Mouse (Mus musculus): Measurements from ENCODE around the gene Slain2. TPM values are rescaled to one million over a fixed set of nuclear protein-coding genes. Genes with fewer than 3 reads are reported as not detected.
"Not testable (repeated sequence)": the region's sequence is repeated elsewhere in the genome, so short reads cannot be mapped to it uniquely, and the experiment has no call there.

Slain2 gene
- polyA plus RNA-seq, 1 experiment from 2014 or later = 20.5 TPM

DNA sequence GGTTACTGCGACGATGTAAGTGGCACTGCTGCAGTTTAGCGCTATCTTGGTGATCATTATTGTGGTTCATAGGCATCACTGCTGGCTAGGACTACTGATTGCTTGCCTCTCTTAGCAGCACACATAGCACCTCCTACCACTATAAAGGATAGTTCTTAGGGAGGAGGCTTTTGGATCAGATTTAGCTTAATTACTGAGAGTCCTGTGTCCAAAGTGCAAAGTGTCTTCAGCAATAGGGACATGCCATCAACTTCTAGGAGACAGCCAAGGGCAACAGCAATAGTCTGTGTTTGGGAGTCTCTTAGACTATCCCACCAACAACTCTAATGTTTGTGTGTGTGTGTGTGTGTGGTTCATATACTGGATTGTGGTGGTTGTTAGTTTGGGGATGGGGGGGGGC lies 8.7 kb downstream of the Slain2 start:
- H3K4me3 ChIP-seq (ENCODE audit: low read depth, low read length) = no peak overlapping the region
- no peak for DNase-seq (ENCODE audit: low spot score)
- no peaks in the 10 kb centered on the region for H3K36me3 ChIP-seq (ENCODE audit: control insufficient read depth, insufficient read depth, low read length)
- 95% methylated on average over 3 of the region's 3 CpGs for WGBS
- no peak overlapping the region for H3K27ac ChIP-seq (ENCODE audit: low read depth, low read length)
- H3K27me3 ChIP-seq (replicated peaks; ENCODE audit: control insufficient read depth, insufficient read depth, low read length) = no peaks in the 10 kb centered on the region
- no peak for ATAC-seq
- H3K9me3 ChIP-seq (replicated peaks; ENCODE audit: control insufficient read depth, low read length) = no peaks in the 10 kb centered on the region
- no peak overlapping the region for H3K9ac ChIP-seq (ENCODE audit: low read length)
- H3K4me2 ChIP-seq (ENCODE audit: low read length) = no peak overlapping the region
- H3K4me1 ChIP-seq (ENCODE audit: control insufficient read depth, insufficient read depth, low read length) = no peaks in the 10 kb centered on the region

GRCm38 (mm10) chr5:72927074-72927473 lies 13.0 kb downstream of the Slain2 start:
- Histone ChIP-seq H3K27ac (ENCODE audit: low read depth, low read length) (no peak overlapping the region), H3K4me2 (ENCODE audit: low read length) (no peak overlapping the region), H3K4me1 (ENCODE audit: control insufficient read depth, insufficient read depth, low read length) (no peaks in the 10 kb centered on the region), H3K27me3 (replicated peaks; ENCODE audit: control insufficient read depth, insufficient read depth, low read length) (no peaks in the 10 kb centered on the region), H3K36me3 (ENCODE audit: control insufficient read depth, insufficient read depth, low read length) (no peaks in the 10 kb centered on the region), H3K9ac (ENCODE audit: low read length) (no peak overlapping the region), H3K9me3 (replicated peaks; ENCODE audit: control insufficient read depth, low read length) (no peaks in the 10 kb centered on the region), H3K4me3 (ENCODE audit: low read depth, low read length) (no peak overlapping the region)
- DNase-seq (ENCODE audit: low spot score) (no peak), ATAC-seq (no peak)

DNA sequence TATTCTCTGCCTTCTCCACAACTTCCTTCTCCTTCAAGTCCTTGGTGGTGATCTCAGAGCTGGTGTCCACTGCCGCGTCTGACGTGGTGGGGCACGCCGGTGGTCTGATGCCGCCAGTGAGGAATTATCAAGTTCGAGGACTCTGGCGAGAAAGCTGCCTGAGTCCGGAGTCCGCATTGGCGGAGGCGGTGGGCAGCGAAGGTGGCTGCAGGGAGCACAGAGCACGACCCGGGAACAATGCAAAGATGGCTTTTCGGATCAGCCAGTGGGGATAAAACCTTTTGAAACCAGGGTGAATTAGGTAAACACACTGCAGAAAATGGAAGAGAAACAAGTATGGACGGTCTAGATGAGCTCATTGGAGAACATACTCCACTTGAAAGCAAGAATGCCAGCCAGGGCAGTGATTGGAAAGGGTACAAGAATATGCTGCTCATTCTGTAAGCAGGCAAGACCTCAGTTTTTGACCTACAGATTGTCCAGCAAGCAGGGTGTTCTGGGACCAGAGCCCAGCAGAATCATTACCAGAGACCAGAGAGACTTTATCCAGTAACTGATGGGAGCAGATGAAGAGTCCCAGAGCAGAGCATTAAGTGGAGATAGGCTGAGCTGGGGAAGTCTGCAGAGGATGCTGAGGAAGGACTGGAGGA lies 19.0 kb downstream of the Slain2 start:
- Histone ChIP-seq H3K4me1 (ENCODE audit: control insufficient read depth, insufficient read depth, low read length) (no peaks in the 10 kb centered on the region), H3K9me3 (replicated peaks; ENCODE audit: control insufficient read depth, low read length) (no peaks in the 10 kb centered on the region), H3K27ac (ENCODE audit: low read depth, low read length) (no peak overlapping the region), H3K4me2 (ENCODE audit: low read length) (no peak overlapping the region), H3K9ac (ENCODE audit: low read length) (no peak overlapping the region), H3K27me3 (replicated peaks; ENCODE audit: control insufficient read depth, insufficient read depth, low read length) (no peaks in the 10 kb centered on the region), H3K36me3 (ENCODE audit: control insufficient read depth, insufficient read depth, low read length) (no peaks in the 10 kb centered on the region), H3K4me3 (ENCODE audit: low read depth, low read length) (no peak overlapping the region)
- ATAC-seq (no peak), DNase-seq (ENCODE audit: low spot score) (no peak)
- 94% methylated on average over 17 of the region's 17 CpGs for WGBS

- WGBS = 97% methylated on average over 3 of the region's 3 CpGs
- not testable (repeated sequence) for H3K9me3 ChIP-seq (replicated peaks; ENCODE audit: control insufficient read depth, low read length); H3K36me3 ChIP-seq (ENCODE audit: control insufficient read depth, insufficient read depth, low read length); DNase-seq (ENCODE audit: low spot score); H3K9ac ChIP-seq (ENCODE audit: low read length); ATAC-seq; H3K27me3 ChIP-seq (replicated peaks; ENCODE audit: control insufficient read depth, insufficient read depth, low read length); H3K27ac ChIP-seq (ENCODE audit: low read depth, low read length); H3K4me2 ChIP-seq (ENCODE audit: low read length); H3K4me1 ChIP-seq (ENCODE audit: control insufficient read depth, insufficient read depth, low read length); H3K4me3 ChIP-seq (ENCODE audit: low read depth, low read length)
Observed at GRCm38 (mm10) chr5:72938421-72938820, 24.3 kb downstream of the Slain2 start.

DNA sequence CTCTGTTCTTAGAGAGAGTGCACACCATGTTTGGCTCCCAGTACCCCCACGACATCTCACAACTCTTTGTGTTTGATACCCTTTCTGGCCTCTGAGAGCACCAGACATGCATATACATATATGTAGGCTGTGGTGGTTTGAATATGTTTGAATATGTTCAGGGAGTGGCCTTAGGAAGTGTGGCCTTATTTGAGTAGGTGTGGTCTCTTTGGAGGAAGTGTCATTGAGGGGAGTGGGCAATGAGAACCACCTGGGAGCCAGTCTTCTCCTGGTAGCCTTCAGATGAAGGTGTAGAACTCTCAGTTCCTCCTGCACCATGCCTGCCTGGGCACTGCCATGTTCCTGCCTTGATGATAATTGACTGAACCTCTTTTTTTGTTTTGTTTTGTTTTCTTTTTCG lies 25.2 kb downstream of the Slain2 start:
- 0 out of 2 replicates have a peak, but pooled peaks cover 3% of the 10 kb centered on the region for H3K36me3 ChIP-seq (ENCODE audit: control insufficient read depth, insufficient read depth, low read length)
- no peak for DNase-seq (ENCODE audit: low spot score)
- no peaks in the 10 kb centered on the region for H3K4me1 ChIP-seq (ENCODE audit: control insufficient read depth, insufficient read depth, low read length)
- no peaks in the 10 kb centered on the region for H3K9me3 ChIP-seq (replicated peaks; ENCODE audit: control insufficient read depth, low read length)
- no peak for ATAC-seq
- H3K27ac ChIP-seq (ENCODE audit: low read depth, low read length) = no peak overlapping the region
- no peak overlapping the region for H3K4me2 ChIP-seq (ENCODE audit: low read length)
- no peaks in the 10 kb centered on the region for H3K27me3 ChIP-seq (replicated peaks; ENCODE audit: control insufficient read depth, insufficient read depth, low read length)
- H3K4me3 ChIP-seq (ENCODE audit: low read depth, low read length) = no peak overlapping the region
- 98% methylated on average over 2 of the region's 2 CpGs for WGBS
- no peak overlapping the region for H3K9ac ChIP-seq (ENCODE audit: low read length)

DNA sequence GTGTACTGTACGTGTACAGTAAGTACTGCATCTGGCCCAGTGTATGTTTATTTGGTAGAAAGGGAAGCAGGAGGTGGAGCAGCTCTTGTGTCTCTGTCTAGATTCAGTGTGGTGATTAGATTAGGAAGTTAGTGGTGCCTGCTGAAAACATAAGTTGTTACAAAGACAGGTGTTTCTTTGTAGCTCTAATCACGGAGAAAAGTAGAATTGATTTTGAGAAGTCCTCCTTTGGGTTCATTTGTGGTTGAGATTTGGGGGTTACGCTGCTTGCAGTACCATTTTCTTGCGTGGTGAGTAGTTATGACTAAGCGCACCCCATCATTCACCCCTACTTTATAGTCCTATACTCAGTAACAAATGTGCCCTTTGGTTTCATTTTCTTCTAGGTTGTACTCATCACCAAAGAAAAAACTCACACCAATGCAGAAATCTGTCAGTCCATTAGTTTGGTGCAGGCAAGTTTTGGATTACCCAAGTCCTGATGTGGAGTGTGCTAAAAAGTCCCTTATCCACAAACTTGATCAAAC lies 26.9 kb downstream of the Slain2 start:
- Histone ChIP-seq H3K9me3 (replicated peaks; ENCODE audit: control insufficient read depth, low read length) (no peaks in the 10 kb centered on the region), H3K4me3 (ENCODE audit: low read depth, low read length) (no peak overlapping the region), H3K27me3 (replicated peaks; ENCODE audit: control insufficient read depth, insufficient read depth, low read length) (no peaks in the 10 kb centered on the region), H3K36me3 (ENCODE audit: control insufficient read depth, insufficient read depth, low read length) (0 out of 2 replicates have a peak, but pooled peaks cover 3% of the 10 kb centered on the region), H3K9ac (ENCODE audit: low read length) (no peak overlapping the region), H3K4me2 (ENCODE audit: low read length) (no peak overlapping the region), H3K4me1 (ENCODE audit: control insufficient read depth, insufficient read depth, low read length) (no peaks in the 10 kb centered on the region), H3K27ac (ENCODE audit: low read depth, low read length) (no peak overlapping the region)
- WGBS = 96% methylated on average over 5 of the region's 5 CpGs
- DNase-seq (ENCODE audit: low spot score) = no peak
- ATAC-seq = no peak

DNA sequence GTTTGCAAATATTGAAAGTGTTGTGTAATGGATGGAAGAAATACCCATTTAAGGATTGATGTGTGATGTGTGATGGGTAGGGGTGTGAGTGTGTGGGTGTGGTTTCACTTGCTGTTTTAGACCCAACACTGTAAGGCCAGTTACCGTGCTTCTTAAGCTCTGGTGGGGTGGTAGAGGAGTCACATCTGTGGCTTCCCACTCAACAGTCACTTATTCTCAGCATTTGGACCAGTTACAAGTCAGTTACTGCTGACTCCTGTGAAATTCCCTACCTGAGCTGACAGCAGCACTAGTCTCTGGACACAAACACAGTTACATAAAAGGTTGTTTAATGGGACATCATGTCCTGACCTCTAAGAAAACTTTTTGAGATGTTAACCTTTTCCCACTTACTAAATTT lies 34.0 kb downstream of the Slain2 start:
- 88% methylated on average over 1 of the region's 1 CpGs for WGBS
- ATAC-seq = no peak
- no peak overlapping the region for H3K4me3 ChIP-seq (ENCODE audit: low read depth, low read length)
- no peak for DNase-seq (ENCODE audit: low spot score)
- no peak overlapping the region for H3K4me2 ChIP-seq (ENCODE audit: low read length)
- H3K9me3 ChIP-seq (replicated peaks; ENCODE audit: control insufficient read depth, low read length) = no peaks in the 10 kb centered on the region
- H3K9ac ChIP-seq (ENCODE audit: low read length) = no peak overlapping the region
- no peaks in the 10 kb centered on the region for H3K27me3 ChIP-seq (replicated peaks; ENCODE audit: control insufficient read depth, insufficient read depth, low read length)
- H3K27ac ChIP-seq (ENCODE audit: low read depth, low read length) = no peak overlapping the region
- H3K4me1 ChIP-seq (ENCODE audit: control insufficient read depth, insufficient read depth, low read length) = no peaks in the 10 kb centered on the region
- H3K36me3 ChIP-seq (ENCODE audit: control insufficient read depth, insufficient read depth, low read length) = 0 out of 2 replicates have a peak, but pooled peaks cover 5% of the 10 kb centered on the region

DNA sequence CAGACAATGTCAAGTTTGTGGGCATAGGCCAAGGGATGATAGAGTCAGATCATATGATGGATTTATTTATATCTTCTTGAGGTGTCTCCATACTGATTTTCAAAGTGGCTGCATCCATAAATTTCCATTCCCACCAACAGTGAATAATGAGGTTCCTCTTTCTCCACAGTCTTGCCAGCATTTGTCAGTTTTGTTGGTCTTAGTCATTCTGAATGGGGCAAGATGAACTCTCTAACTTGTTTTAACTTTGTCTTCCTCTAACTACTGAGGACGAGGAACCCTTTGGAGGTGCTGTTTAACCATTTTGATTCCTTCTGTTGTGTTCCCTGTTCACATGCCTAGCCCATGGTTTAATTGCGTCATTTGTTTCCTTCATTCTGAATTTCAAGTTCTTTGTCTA lies 36.1 kb downstream of the Slain2 start:
- no peak overlapping the region for H3K4me3 ChIP-seq (ENCODE audit: low read depth, low read length)
- DNase-seq (ENCODE audit: low spot score) (no peak), ATAC-seq (no peak)
- H3K9me3 ChIP-seq (replicated peaks; ENCODE audit: control insufficient read depth, low read length) = no peaks in the 10 kb centered on the region
- no peak overlapping the region for H3K27ac ChIP-seq (ENCODE audit: low read depth, low read length)
- H3K9ac ChIP-seq (ENCODE audit: low read length) = no peak overlapping the region
- H3K4me1 ChIP-seq (ENCODE audit: control insufficient read depth, insufficient read depth, low read length) = no peaks in the 10 kb centered on the region
- H3K36me3 ChIP-seq (ENCODE audit: control insufficient read depth, insufficient read depth, low read length) = 0 out of 2 replicates have a peak, but pooled peaks cover 5% of the 10 kb centered on the region
- 82% methylated on average over 2 of the region's 2 CpGs for WGBS
- no peak overlapping the region for H3K4me2 ChIP-seq (ENCODE audit: low read length)
- no peaks in the 10 kb centered on the region for H3K27me3 ChIP-seq (replicated peaks; ENCODE audit: control insufficient read depth, insufficient read depth, low read length)

GRCm38 (mm10) chr5:72953996-72954604 lies 40.0 kb downstream of the Slain2 start:
- H3K9me3 ChIP-seq (replicated peaks; ENCODE audit: control insufficient read depth, low read length) = no peaks in the 10 kb centered on the region
- H3K4me1 ChIP-seq (ENCODE audit: control insufficient read depth, insufficient read depth, low read length) = no peaks in the 10 kb centered on the region
- WGBS = 92% methylated on average over 3 of the region's 3 CpGs
- H3K36me3 ChIP-seq (ENCODE audit: control insufficient read depth, insufficient read depth, low read length) = peaks cover 21% of the 10 kb centered on the region
- H3K9ac ChIP-seq (ENCODE audit: low read length) = no peak overlapping the region
- no peak overlapping the region for H3K4me2 ChIP-seq (ENCODE audit: low read length)
- H3K4me3 ChIP-seq (ENCODE audit: low read depth, low read length) = no peak overlapping the region
- ATAC-seq = no peak
- DNase-seq (ENCODE audit: low spot score) = no peak
- no peaks in the 10 kb centered on the region for H3K27me3 ChIP-seq (replicated peaks; ENCODE audit: control insufficient read depth, insufficient read depth, low read length)
- H3K27ac ChIP-seq (ENCODE audit: low read depth, low read length) = no peak overlapping the region
